Mouse (Mus musculus): ENCODE results near the gene Gm2174. TPM values are rescaled to one million over a fixed set of nuclear protein-coding genes. Genes with fewer than 3 reads are reported as not detected.

Gm2174 gene
- total RNA-seq (2021) = not detected

- DNase-seq (ENCODE audit: low spot score in 2 of 2) = no peak
- intact Hi-C loops (cut with DNase I) = no loop called here
Observed at GRCm38 (mm10) chrX:56447524-56448015, at the start of gene Gm2174. Gene Gm2174, plus strand, starts transcription at chrX:56447965.

GRCm38 (mm10) chrX:56404646-56405045 lies 43.1 kb upstream of the Gm2174 start:
- DNase-seq (ENCODE audit: low spot score in 2 of 2) = no peak
- intact Hi-C loops (cut with DNase I) = no loop called here

- no peak for DNase-seq (ENCODE audit: low spot score in 2 of 2)
- intact Hi-C loops (cut with DNase I) = no loop called here
Observed at GRCm38 (mm10) chrX:56405482-56405881, 42.3 kb upstream of the Gm2174 start.

- DNase-seq (ENCODE audit: low spot score in 2 of 2) = no peak
- intact Hi-C loops (cut with DNase I) = no loop called here
Observed at GRCm38 (mm10) chrX:56406128-56406527, 41.6 kb upstream of the Gm2174 start.

- intact Hi-C loops (cut with DNase I) = no loop called here
- no peak for DNase-seq (ENCODE audit: low spot score in 2 of 2)
Observed at GRCm38 (mm10) chrX:56416277-56416676, 31.5 kb upstream of the Gm2174 start.

GRCm38 (mm10) chrX:56417541-56417940 lies 30.2 kb upstream of the Gm2174 start:
- DNase-seq (ENCODE audit: low spot score in 2 of 2) = no peak
- intact Hi-C loops (cut with DNase I) = no loop called here

GRCm38 (mm10) chrX:56430601-56431000 lies 17.2 kb upstream of the Gm2174 start:
- no peak for DNase-seq (ENCODE audit: low spot score in 2 of 2)
- intact Hi-C loops (cut with DNase I) = no loop called here

GRCm38 (mm10) chrX:56435758-56436283 lies 11.9 kb upstream of the Gm2174 start:
- no peak for DNase-seq (ENCODE audit: low spot score in 2 of 2)
- intact Hi-C loops (cut with DNase I) = no loop called here

- intact Hi-C loops (cut with DNase I) = no loop called here
- DNase-seq (ENCODE audit: low spot score in 2 of 2) = no peak
Observed at GRCm38 (mm10) chrX:56446487-56447428, 1.0 kb upstream of the Gm2174 start.

GRCm38 (mm10) chrX:56454671-56455371 lies 7.1 kb downstream of the Gm2174 start, which contains the start of gene Ints6l:
Gene Ints6l, plus strand, starts transcription at chrX:56454857.
- peak; percentile 73 to 75 for DNase-seq (ENCODE audit: low spot score in 2 of 2)
- intact Hi-C loops (cut with DNase I) = loop anchor here (10.0 kb wide), 1 partner anchor 140 kb away; the partner anchor contains the start of gene Mmgt1

- peak; percentile 82 to 85 for DNase-seq (ENCODE audit: low spot score in 2 of 2)
- intact Hi-C loops (cut with DNase I) = loop anchor here (10.0 kb wide), 1 partner anchor 139 kb away; the partner anchor contains the start of gene Mmgt1
Observed at GRCm38 (mm10) chrX:56455372-56456246, 7.8 kb downstream of the Gm2174 start.

GRCm38 (mm10) chrX:56456379-56456778 lies 8.6 kb downstream of the Gm2174 start:
- DNase-seq (ENCODE audit: low spot score in 2 of 2) = no peak
- intact Hi-C loops (cut with DNase I) = loop anchor here (10.0 kb wide), 1 partner anchor 138 kb away; the partner anchor contains the start of gene Mmgt1

- no peak for DNase-seq (ENCODE audit: low spot score in 2 of 2)
- intact Hi-C loops (cut with DNase I) = no loop called here
Observed at GRCm38 (mm10) chrX:56462020-56462933, 14.5 kb downstream of the Gm2174 start.

- intact Hi-C loops (cut with DNase I) = no loop called here
- no peak for DNase-seq (ENCODE audit: low spot score in 2 of 2)
Observed at GRCm38 (mm10) chrX:56464906-56465305, 17.1 kb downstream of the Gm2174 start.

GRCm38 (mm10) chrX:56467688-56468087 lies 19.9 kb downstream of the Gm2174 start:
- intact Hi-C loops (cut with DNase I) = no loop called here
- DNase-seq (ENCODE audit: low spot score in 2 of 2) = no peak

- DNase-seq (ENCODE audit: low spot score in 2 of 2) = no peak
- intact Hi-C loops (cut with DNase I) = no loop called here
Observed at GRCm38 (mm10) chrX:56468422-56468821, 20.7 kb downstream of the Gm2174 start.

- intact Hi-C loops (cut with DNase I) = no loop called here
- no peak for DNase-seq (ENCODE audit: low spot score in 2 of 2)
Observed at GRCm38 (mm10) chrX:56474035-56474434, 26.3 kb downstream of the Gm2174 start.

GRCm38 (mm10) chrX:56477553-56477952 lies 29.8 kb downstream of the Gm2174 start:
- no peak for DNase-seq (ENCODE audit: low spot score in 2 of 2)
- intact Hi-C loops (cut with DNase I) = no loop called here
